Mouse (Mus musculus): Measurements from ENCODE around the gene Gm20479. TPM values are rescaled to one million over a fixed set of nuclear protein-coding genes. Genes with fewer than 3 reads are reported as not detected.

The Gm20479 gene
- polyA plus RNA-seq, 1 experiment from 2014 or later, result not detected

GRCm38 (mm10) chr7:27309832-27310231 is 47.4 kb downstream of the Gm20479 start:
- peaks cover 13% of the 10 kb centered on the region; the same call in 1 of the 2 replicates for H3K27me3 ChIP-seq (ENCODE audit: insufficient read depth, low read length)
- no peak for TF ChIP-seq CTCF (IDR thresholded peaks at IDR 0.05; ENCODE audit: low read depth)
- no peak for TF ChIP-seq EP300 (IDR thresholded peaks at IDR 0.05; ENCODE audit: low read depth)
- WGBS (ENCODE audit: insufficient replicate concordance), result 69% methylated on average over 3 of the region's 3 CpGs
- no peak overlapping the region for H3K4me2 ChIP-seq (ENCODE audit: low read depth, low read length)
- no peak overlapping the region for H3K4me3 ChIP-seq (ENCODE audit: low read depth, low read length)
- no peaks in the 10 kb centered on the region for H3K36me3 ChIP-seq (replicated peaks; ENCODE audit: insufficient read depth, low read length)
- H3K4me1 ChIP-seq (ENCODE audit: insufficient read depth), result no peaks in the 10 kb centered on the region
- H3K9me3 ChIP-seq (ENCODE audit: low read length), result peaks cover 6% of the 10 kb centered on the region
- DNase-seq, result no peak
- no peak for ATAC-seq
- no peak overlapping the region for H3K27ac ChIP-seq (ENCODE audit: low read depth)
- no peak overlapping the region for H3K9ac ChIP-seq (replicated peaks)

DNA sequence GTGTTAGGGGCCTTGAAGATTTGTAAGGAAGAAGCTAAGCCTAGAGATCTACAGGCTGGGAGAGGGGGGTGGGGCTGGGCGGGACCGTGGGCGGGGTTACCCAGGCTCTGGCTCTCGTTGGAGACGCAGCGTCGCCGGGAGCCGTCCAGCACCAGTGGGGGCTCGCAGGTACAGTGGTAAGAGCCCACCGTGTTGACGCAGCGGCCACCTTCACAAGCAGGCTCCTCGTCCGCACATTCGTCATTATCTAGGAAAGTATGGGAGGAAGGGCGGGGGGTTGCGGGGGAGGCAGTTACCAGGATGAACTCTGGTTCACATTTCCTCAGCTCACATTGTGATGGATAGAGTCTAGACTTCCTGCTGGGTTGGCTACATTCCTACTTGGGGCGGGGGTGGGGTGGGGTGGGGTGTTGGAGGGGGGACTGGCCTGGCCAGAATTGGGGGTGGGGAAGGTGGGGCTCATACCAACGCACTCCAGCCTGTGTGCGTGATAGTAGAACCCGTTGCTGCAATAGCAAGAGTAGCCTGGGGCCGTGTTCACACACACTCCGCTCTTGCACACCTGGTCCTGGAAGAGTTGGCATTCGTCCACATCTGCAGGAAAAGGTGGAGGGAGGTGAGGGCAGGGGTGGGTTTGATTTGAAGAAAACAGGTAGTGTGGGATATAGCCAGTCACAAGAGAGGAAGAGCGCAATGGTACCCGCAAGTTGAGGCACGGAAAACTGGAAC is 48.2 kb downstream of the Gm20479 start:
- no peak overlapping the region for H3K9ac ChIP-seq (replicated peaks)
- H3K27me3 ChIP-seq (ENCODE audit: insufficient read depth, low read length), result peaks cover 13% of the 10 kb centered on the region; the same call in 1 of the 2 replicates
- TF ChIP-seq CTCF (IDR thresholded peaks at IDR 0.05; ENCODE audit: low read depth) (no peak), EP300 (IDR thresholded peaks at IDR 0.05; ENCODE audit: low read depth) (no peak)
- H3K4me3 ChIP-seq (ENCODE audit: low read depth, low read length), result no peak overlapping the region
- 14% methylated on average over 28 of the region's 28 CpGs for WGBS (ENCODE audit: insufficient replicate concordance)
- ATAC-seq (no peak), DNase-seq (no peak)
- H3K4me2 ChIP-seq (ENCODE audit: low read depth, low read length), result peak overlapping the region; percentile 58
- no peak overlapping the region for H3K27ac ChIP-seq (ENCODE audit: low read depth)
- H3K36me3 ChIP-seq (replicated peaks; ENCODE audit: insufficient read depth, low read length), result no peaks in the 10 kb centered on the region
- no peaks in the 10 kb centered on the region for H3K4me1 ChIP-seq (ENCODE audit: insufficient read depth)
- H3K9me3 ChIP-seq (ENCODE audit: low read length), result peaks cover 5% of the 10 kb centered on the region

DNA sequence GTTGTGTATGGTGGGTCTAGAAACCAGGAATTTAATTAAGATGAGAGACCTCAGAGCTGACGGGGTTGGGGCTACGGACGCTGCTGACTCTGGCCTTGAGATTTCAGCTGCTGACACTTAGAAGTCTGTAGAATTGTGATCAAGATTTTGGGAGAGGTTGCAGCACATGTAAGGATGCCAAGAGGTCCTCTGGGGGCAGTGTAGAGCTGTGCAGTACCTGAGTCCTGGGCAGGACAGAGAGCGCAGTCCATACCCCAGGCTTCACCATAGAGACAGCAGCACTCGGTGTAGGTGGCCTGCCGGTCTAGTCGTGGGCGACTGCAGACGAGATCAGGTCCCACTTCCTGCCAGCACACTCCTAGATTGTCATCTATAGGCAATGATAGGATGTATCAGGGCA is 49.7 kb downstream of the Gm20479 start:
- no peak overlapping the region for H3K27ac ChIP-seq (ENCODE audit: low read depth)
- no peaks in the 10 kb centered on the region for H3K36me3 ChIP-seq (replicated peaks; ENCODE audit: insufficient read depth, low read length)
- 67% methylated on average over 9 of the region's 9 CpGs for WGBS (ENCODE audit: insufficient replicate concordance)
- peaks cover 13% of the 10 kb centered on the region; the same call in 1 of the 2 replicates for H3K27me3 ChIP-seq (ENCODE audit: insufficient read depth, low read length)
- ATAC-seq, result no peak
- TF ChIP-seq CTCF (IDR thresholded peaks at IDR 0.05; ENCODE audit: low read depth) (peak; percentile 27; the same call in 1 of the 2 replicates), EP300 (IDR thresholded peaks at IDR 0.05; ENCODE audit: low read depth) (no peak)
- H3K9ac ChIP-seq (replicated peaks), result no peak overlapping the region
- H3K4me1 ChIP-seq (ENCODE audit: insufficient read depth), result no peaks in the 10 kb centered on the region
- H3K4me2 ChIP-seq (ENCODE audit: low read depth, low read length), result no peak overlapping the region
- no peaks in the 10 kb centered on the region for H3K9me3 ChIP-seq (ENCODE audit: low read length)
- no peak overlapping the region for H3K4me3 ChIP-seq (ENCODE audit: low read depth, low read length)
- DNase-seq, result no peak

DNA sequence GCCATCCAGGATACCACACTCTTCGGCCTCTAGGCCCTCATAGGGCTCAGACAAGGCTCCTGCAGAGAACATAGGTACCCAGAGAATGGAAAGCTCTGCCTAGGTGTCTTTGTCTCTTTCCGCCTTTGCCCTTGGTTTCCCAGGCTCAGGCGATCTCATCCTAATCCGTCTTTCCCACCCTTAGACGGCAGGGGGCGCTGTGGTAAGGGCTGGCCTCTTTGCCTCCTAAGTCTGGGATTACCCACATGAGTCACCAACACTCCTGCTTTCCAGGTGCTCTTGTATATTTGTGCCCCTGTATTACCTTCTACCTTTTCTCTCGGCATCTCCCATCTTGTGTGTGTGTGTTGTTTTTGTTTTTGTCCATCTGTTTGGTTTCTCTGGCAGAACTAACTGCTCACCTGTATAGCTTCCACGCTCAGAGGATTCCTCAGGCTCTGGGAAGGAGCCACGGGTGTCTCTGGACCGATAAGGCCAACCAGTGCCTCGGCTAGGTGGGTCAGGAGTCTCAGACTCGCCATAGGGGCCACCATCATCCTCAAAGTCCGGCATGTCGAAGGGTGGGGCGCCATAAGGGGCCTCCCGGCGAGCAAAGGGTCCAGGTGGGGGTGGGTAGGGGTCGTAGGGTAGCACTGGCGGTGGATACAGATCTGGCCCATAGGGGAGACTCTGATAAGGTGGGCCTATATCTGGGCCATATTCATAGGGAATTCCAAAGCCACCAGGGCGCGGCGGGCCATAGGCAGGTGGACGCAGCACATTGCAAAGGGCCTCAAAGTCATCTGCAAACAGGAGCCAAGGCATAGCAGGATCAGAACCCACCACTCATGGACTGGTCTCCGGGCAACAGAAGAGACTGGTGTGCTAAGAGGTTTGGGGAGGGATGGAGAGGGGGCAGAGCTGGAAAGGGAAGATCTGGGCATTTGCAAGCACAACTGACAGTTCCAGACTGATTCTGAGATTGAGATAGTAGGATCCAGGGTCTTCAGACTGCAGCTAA is 50.8 kb downstream of the Gm20479 start:
- TF ChIP-seq CTCF (IDR thresholded peaks at IDR 0.05; ENCODE audit: low read depth) (peak; percentile 72), EP300 (IDR thresholded peaks at IDR 0.05; ENCODE audit: low read depth) (no peak)
- peak; percentile 61 for DNase-seq
- ATAC-seq, result no peak

GRCm38 (mm10) chr7:27305091-27305730 is 52.0 kb downstream of the Gm20479 start:
- ATAC-seq (no peak), DNase-seq (no peak)
- TF ChIP-seq EP300 (IDR thresholded peaks at IDR 0.05; ENCODE audit: low read depth) (no peak), CTCF (IDR thresholded peaks at IDR 0.05; ENCODE audit: low read depth) (no peak)
- Histone ChIP-seq H3K9ac (replicated peaks) (no peak overlapping the region), H3K36me3 (replicated peaks; ENCODE audit: insufficient read depth, low read length) (no peaks in the 10 kb centered on the region), H3K27me3 (ENCODE audit: insufficient read depth, low read length) (peaks cover 8% of the 10 kb centered on the region; the same call in 1 of the 2 replicates), H3K4me3 (ENCODE audit: low read depth, low read length) (no peak overlapping the region), H3K9me3 (ENCODE audit: low read length) (no peaks in the 10 kb centered on the region), H3K27ac (ENCODE audit: low read depth) (no peak overlapping the region), H3K4me2 (ENCODE audit: low read depth, low read length) (no peak overlapping the region), H3K4me1 (ENCODE audit: insufficient read depth) (no peaks in the 10 kb centered on the region)
- 71% methylated on average over 17 of the region's 17 CpGs for WGBS (ENCODE audit: insufficient replicate concordance)

More for the DNA sequence above, 50.8 kb downstream of the Gm20479 start:
- 71% methylated on average over 24 of the region's 24 CpGs for WGBS (ENCODE audit: insufficient replicate concordance)
- Histone ChIP-seq H3K36me3 (replicated peaks; ENCODE audit: insufficient read depth, low read length) (no peaks in the 10 kb centered on the region), H3K4me2 (ENCODE audit: low read depth, low read length) (no peak overlapping the region), H3K4me1 (ENCODE audit: insufficient read depth) (no peaks in the 10 kb centered on the region), H3K27me3 (ENCODE audit: insufficient read depth, low read length) (peaks cover 16% of the 10 kb centered on the region), H3K9me3 (ENCODE audit: low read length) (no peaks in the 10 kb centered on the region), H3K4me3 (ENCODE audit: low read depth, low read length) (no peak overlapping the region), H3K27ac (ENCODE audit: low read depth) (no peak overlapping the region), H3K9ac (replicated peaks) (no peak overlapping the region)

Other genes starting within 250 kb of the Gm20479 start
- gene Cyp2f2, start 237.5 kb downstream of the Gm20479 start, polyA plus RNA-seq (2015; fragmentation: Nextera tagmentation; extraction: Ambion mirVana), result 59.6 and 67.8 TPM in 2 replicates
- gene Cyp2t4, start 203.7 kb downstream of the Gm20479 start, polyA plus RNA-seq (2015; fragmentation: Nextera tagmentation; extraction: Ambion mirVana), result not detected in 2 replicates
- 32.9 and 33.5 TPM in 2 replicates for gene Egln2, start 190.6 kb downstream of the Gm20479 start, polyA plus RNA-seq (2015; fragmentation: Nextera tagmentation; extraction: Ambion mirVana)
- gene Rab4b, start 178.5 kb downstream of the Gm20479 start, polyA plus RNA-seq (2015; fragmentation: Nextera tagmentation; extraction: Ambion mirVana), result 31.5 and 32.7 TPM in 2 replicates
- gene Gm21983, start 176.3 kb downstream of the Gm20479 start, polyA plus RNA-seq (2015; fragmentation: Nextera tagmentation; extraction: Ambion mirVana), result not detected in 2 replicates
- gene Mia, start 176.3 kb downstream of the Gm20479 start, polyA plus RNA-seq (2015; fragmentation: Nextera tagmentation; extraction: Ambion mirVana), result 0.88 and 0.99 TPM in 2 replicates
- gene BC024978, start 161.6 kb downstream of the Gm20479 start, polyA plus RNA-seq (2015; fragmentation: Nextera tagmentation; extraction: Ambion mirVana), result 1.00 and 1.1 TPM in 2 replicates
- gene Snrpa, start 161.1 kb downstream of the Gm20479 start, polyA plus RNA-seq (2015; fragmentation: Nextera tagmentation; extraction: Ambion mirVana), result 39.3 and 44.9 TPM in 2 replicates
- gene Itpkc, start 128.8 kb downstream of the Gm20479 start, polyA plus RNA-seq (2015; fragmentation: Nextera tagmentation; extraction: Ambion mirVana), result 1.2 and 1.5 TPM in 2 replicates
- 20.1 and 23.5 TPM in 2 replicates for gene Coq8b, start 124.4 kb downstream of the Gm20479 start, polyA plus RNA-seq (2015; fragmentation: Nextera tagmentation; extraction: Ambion mirVana)
- gene Numbl, start 99.0 kb downstream of the Gm20479 start, polyA plus RNA-seq (2015; fragmentation: Nextera tagmentation; extraction: Ambion mirVana), result 1.1 and 1.2 TPM in 2 replicates
- gene Ltbp4, start 19.7 kb downstream of the Gm20479 start, polyA plus RNA-seq (2015; fragmentation: Nextera tagmentation; extraction: Ambion mirVana), result 7.2 and 9.2 TPM in 2 replicates
- 9.5 and 10.9 TPM in 2 replicates for gene Shkbp1, start 1.4 kb downstream of the Gm20479 start, polyA plus RNA-seq (2015; fragmentation: Nextera tagmentation; extraction: Ambion mirVana)
- gene Sptbn4, start 90.3 kb upstream of the Gm20479 start, polyA plus RNA-seq (2015; fragmentation: Nextera tagmentation; extraction: Ambion mirVana), result 0.02 and 0.18 TPM in 2 replicates
- gene Blvrb, start 90.6 kb upstream of the Gm20479 start, polyA plus RNA-seq (2015; fragmentation: Nextera tagmentation; extraction: Ambion mirVana), result 372 and 407 TPM in 2 replicates
- gene Sertad3, start 116.3 kb upstream of the Gm20479 start, polyA plus RNA-seq (2015; fragmentation: Nextera tagmentation; extraction: Ambion mirVana), result 16.2 and 17.0 TPM in 2 replicates
- gene Sertad1, start 129.5 kb upstream of the Gm20479 start, polyA plus RNA-seq (2015; fragmentation: Nextera tagmentation; extraction: Ambion mirVana), result 18.3 and 18.5 TPM in 2 replicates
- gene Prx, start 141.9 kb upstream of the Gm20479 start, polyA plus RNA-seq (2015; fragmentation: Nextera tagmentation; extraction: Ambion mirVana), result 0.25 and 0.28 TPM in 2 replicates
- 0.04 TPM in 1 of 2 replicates, not detected in the other for gene Hipk4, start 165.8 kb upstream of the Gm20479 start, polyA plus RNA-seq (2015; fragmentation: Nextera tagmentation; extraction: Ambion mirVana)
- 46.5 and 49.3 TPM in 2 replicates for gene Pld3, start 195.8 kb upstream of the Gm20479 start, polyA plus RNA-seq (2015; fragmentation: Nextera tagmentation; extraction: Ambion mirVana)
- gene 2310022A10Rik, start 195.8 kb upstream of the Gm20479 start, polyA plus RNA-seq (2015; fragmentation: Nextera tagmentation; extraction: Ambion mirVana), result 8.6 and 9.0 TPM in 2 replicates
- 24.0 and 25.5 TPM in 2 replicates for gene Akt2, start 234.1 kb upstream of the Gm20479 start, polyA plus RNA-seq (2015; fragmentation: Nextera tagmentation; extraction: Ambion mirVana)

Measured in liver, postnatal 0 days (tissue).